Mouse (Mus musculus): ENCODE data around the gene Olfr1126. TPM values are rescaled to one million over a fixed set of nuclear protein-coding genes. Genes with fewer than 3 reads are reported as not detected.
"Not testable (repeated sequence)": the region's sequence is repeated elsewhere in the genome, so short reads cannot be mapped to it uniquely, and the experiment has no call there.

Olfr1126 gene
- polyA plus RNA-seq (2015; fragmentation: Nextera tagmentation; extraction: Ambion mirVana) = not detected in 2 replicates

DNA sequence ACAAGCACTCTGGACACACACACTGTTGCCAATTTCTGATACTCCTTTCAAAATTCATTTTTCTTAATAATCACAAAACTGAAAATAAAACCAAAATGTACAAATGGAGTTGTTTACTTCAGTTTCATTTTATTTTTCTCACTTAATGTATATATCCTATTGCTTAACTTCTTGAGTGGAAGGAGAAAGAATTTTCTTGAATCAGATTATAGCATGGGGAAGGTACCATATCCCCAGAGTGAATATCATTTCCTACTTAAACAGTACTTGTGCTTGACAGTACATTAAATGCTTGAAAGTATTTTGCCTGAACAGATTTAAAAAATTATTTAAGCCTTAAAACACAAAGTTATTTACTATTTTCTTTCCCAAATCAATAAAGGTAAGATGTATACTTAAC is at the start of gene Olfr1126:
Gene Olfr1126 (plus strand): TSS at position 301 of the 400 bp plus-strand sequence.
- Histone ChIP-seq H3K27ac (no peak within 1 kb of the TSS), H3K36me3 (no peaks in the 10 kb centered on the region), H3K27me3 (replicated peaks) (no peaks in the 10 kb centered on the region), H3K4me3 (replicated peaks) (no peak within 1 kb of the TSS), H3K9me3 (no peaks in the 10 kb centered on the region), H3K9ac (no peak within 1 kb of the TSS), H3K4me2 (no peak within 1 kb of the TSS), H3K4me1 (no peaks in the 10 kb centered on the region)
- ATAC-seq (ENCODE audit: insufficient read depth, low FRiP score, low read depth) = no peak

DNA sequence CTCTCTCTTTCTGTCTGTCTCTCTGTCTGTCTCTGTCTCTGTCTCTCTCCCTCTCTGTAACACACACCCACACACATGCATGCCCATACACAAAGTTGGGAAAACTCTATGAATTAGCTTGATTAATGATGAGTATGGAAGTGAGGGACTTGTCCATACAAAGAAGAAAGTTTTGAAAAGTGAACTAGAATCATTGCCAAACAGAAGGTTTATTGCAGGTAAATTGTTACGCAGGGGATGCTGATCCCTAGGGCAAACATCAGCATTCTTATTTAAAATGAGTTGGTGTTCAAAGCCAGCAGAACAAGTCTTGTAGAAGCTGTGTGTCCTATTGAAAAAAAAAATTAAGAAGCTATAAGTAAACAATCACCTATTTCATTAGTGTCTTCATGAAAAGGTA is 37.4 kb upstream of the Olfr1126 start, which contains the start of gene Olfr1123:
Gene Olfr1123 (plus strand): TSS at position 301 of the 400 bp plus-strand sequence.
- H3K4me1 ChIP-seq = no peaks in the 10 kb centered on the region
- no peak within 1 kb of the TSS for H3K4me2 ChIP-seq
- no peaks in the 10 kb centered on the region for H3K36me3 ChIP-seq
- no peaks in the 10 kb centered on the region for H3K27me3 ChIP-seq (replicated peaks)
- H3K9me3 ChIP-seq = no peaks in the 10 kb centered on the region
- no peak within 1 kb of the TSS for H3K4me3 ChIP-seq (replicated peaks)
- 76% methylated on average over 1 of the region's 1 CpGs for WGBS
- no peak within 1 kb of the TSS for H3K27ac ChIP-seq
- no peak for ATAC-seq (ENCODE audit: insufficient read depth, low FRiP score, low read depth)
- H3K9ac ChIP-seq = no peak within 1 kb of the TSS

DNA sequence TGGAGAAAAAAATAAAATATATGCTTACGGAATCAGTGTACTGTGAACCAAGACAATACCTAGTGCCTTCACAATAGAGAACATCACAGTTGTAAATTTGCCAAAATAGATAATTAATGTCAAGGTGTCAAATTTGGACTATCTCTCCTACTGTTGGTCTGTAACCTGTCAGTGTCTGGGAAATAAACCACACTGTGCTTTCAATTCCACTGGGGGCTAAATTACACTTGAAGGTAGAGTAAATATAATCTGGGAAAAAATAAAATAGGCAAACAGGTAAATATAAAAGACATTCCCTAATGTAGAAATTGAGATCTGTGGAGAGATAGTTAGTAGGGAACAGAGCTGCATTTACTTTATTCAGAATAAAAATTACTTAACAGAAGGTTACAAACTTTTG is 23.8 kb upstream of the Olfr1126 start, which contains the start of gene Olfr1124:
Gene Olfr1124 (plus strand): TSS at position 301 of the 400 bp plus-strand sequence.
- Histone ChIP-seq H3K4me1 (no peaks in the 10 kb centered on the region), H3K9me3 (no peaks in the 10 kb centered on the region), H3K9ac (no peak within 1 kb of the TSS), H3K27ac (no peak within 1 kb of the TSS), H3K4me3 (replicated peaks) (no peak within 1 kb of the TSS), H3K4me2 (no peak within 1 kb of the TSS), H3K36me3 (no peaks in the 10 kb centered on the region), H3K27me3 (replicated peaks) (no peaks in the 10 kb centered on the region)
- no peak for ATAC-seq (ENCODE audit: insufficient read depth, low FRiP score, low read depth)
- WGBS = 98% methylated on average over 1 of the region's 1 CpGs

DNA sequence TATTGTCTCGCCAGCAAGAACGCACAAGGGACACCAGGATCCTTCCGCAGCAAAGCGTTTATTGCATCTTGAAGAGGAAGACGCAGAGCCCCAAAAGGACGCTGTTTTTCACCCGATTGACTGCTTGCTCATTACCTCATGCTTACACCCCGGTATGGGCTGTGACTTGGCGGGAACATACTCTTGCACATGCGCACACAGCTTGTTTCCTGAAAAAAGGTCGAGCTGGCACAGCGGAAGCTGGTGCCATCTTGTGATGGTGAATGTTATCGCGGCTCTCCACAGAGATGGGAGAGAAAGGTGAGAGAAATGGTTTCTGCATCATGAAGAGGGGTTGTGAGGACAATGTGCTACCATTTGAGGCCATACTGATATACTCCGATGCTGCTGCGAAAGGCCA is 16.0 kb upstream of the Olfr1126 start:
- H3K36me3 ChIP-seq = no peaks in the 10 kb centered on the region
- H3K27me3 ChIP-seq (replicated peaks) = no peaks in the 10 kb centered on the region
- no peak for ATAC-seq (ENCODE audit: insufficient read depth, low FRiP score, low read depth)
- H3K27ac ChIP-seq = no peak overlapping the region
- no peak overlapping the region for H3K9ac ChIP-seq
- H3K4me1 ChIP-seq = no peaks in the 10 kb centered on the region
- H3K9me3 ChIP-seq = no peaks in the 10 kb centered on the region
- WGBS = 87% methylated on average over 16 of the region's 16 CpGs
- H3K4me3 ChIP-seq (replicated peaks) = no peak overlapping the region
- H3K4me2 ChIP-seq = no peak overlapping the region

DNA sequence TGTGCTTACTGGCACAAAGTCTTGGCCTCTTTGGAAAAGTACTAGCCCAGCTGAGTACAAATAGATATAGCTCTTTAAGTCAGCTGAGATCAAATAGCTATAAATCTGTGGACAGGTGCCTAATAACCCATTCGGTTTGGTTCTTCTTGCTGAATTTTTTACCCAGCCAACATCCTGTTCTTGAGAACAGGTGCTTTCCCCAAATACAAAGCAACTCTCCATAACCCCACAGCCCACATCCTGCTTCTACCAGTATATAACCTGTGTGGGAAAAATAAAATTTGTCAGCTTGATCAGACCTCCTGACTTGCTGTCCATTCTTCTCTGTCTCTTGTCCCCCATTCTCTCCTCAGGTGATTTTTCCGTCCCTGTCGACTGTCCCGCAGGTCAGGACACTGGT is 8.0 kb downstream of the Olfr1126 start:
- no peak for ATAC-seq (ENCODE audit: insufficient read depth, low FRiP score, low read depth)
- H3K4me2 ChIP-seq = no peak overlapping the region

DNA sequence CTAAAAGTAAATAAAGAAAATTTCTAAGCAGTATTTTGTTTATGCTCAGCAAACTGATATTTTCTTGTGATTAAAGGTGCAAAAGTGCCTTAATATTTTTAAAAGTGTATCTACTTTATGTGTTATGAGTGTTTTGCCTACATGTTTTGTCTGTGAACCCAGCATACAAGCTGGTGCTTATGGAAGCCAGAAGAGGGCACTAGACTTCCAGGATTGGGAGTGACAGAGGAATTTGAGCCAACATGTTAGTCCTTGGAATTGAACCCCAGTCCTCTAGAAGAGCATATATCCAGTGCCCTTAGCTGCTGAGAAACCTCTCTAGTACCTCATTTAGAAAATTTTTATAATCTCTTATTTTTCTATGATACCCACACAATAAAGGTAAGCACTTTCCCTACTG is 26.4 kb downstream of the Olfr1126 start:
- H3K4me1 ChIP-seq = no peaks in the 10 kb centered on the region
- no peak overlapping the region for H3K9ac ChIP-seq
- no peak overlapping the region for H3K27ac ChIP-seq
- no peaks in the 10 kb centered on the region for H3K27me3 ChIP-seq (replicated peaks)
- no peak overlapping the region for H3K4me3 ChIP-seq (replicated peaks)
- no peaks in the 10 kb centered on the region for H3K9me3 ChIP-seq
- no peaks in the 10 kb centered on the region for H3K36me3 ChIP-seq
- no peak overlapping the region for H3K4me2 ChIP-seq
- ATAC-seq (ENCODE audit: insufficient read depth, low FRiP score, low read depth) = no peak

More for the DNA sequence above, 8.0 kb downstream of the Olfr1126 start:
- H3K9me3 ChIP-seq = no peaks in the 10 kb centered on the region
- no peak overlapping the region for H3K9ac ChIP-seq
- no peak overlapping the region for H3K4me3 ChIP-seq (replicated peaks)
- H3K4me1 ChIP-seq = no peaks in the 10 kb centered on the region
- H3K36me3 ChIP-seq = no peaks in the 10 kb centered on the region
- WGBS = 89% methylated on average over 4 of the region's 4 CpGs
- no peak overlapping the region for H3K27ac ChIP-seq
- no peaks in the 10 kb centered on the region for H3K27me3 ChIP-seq (replicated peaks)

DNA sequence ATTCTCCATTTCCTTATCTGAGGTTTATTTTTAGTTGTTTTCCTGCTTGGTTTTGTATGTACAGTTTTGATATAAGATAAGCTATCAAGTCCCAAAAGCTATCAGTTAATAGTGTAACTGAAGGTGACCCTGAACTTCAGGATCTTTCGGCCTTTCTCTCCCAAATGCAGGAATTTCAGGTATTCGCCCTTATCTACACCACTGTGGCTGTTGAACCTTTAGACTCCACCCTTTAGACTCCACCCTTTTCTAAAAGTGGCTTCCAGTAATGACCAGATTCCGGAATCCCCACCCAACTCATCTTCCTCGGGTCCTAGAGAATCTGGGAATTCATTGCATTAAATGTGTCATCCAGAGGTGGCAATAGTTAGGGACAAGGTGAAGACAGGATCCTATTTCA is 27.4 kb downstream of the Olfr1126 start:
- H3K9ac ChIP-seq = no peak overlapping the region
- H3K36me3 ChIP-seq = no peaks in the 10 kb centered on the region
- no peak for ATAC-seq (ENCODE audit: insufficient read depth, low FRiP score, low read depth)
- H3K9me3 ChIP-seq = no peaks in the 10 kb centered on the region
- WGBS = 79% methylated on average over 4 of the region's 4 CpGs
- no peaks in the 10 kb centered on the region for H3K27me3 ChIP-seq (replicated peaks)
- H3K4me1 ChIP-seq = no peaks in the 10 kb centered on the region
- H3K4me2 ChIP-seq = no peak overlapping the region
- H3K27ac ChIP-seq = no peak overlapping the region
- no peak overlapping the region for H3K4me3 ChIP-seq (replicated peaks)

DNA sequence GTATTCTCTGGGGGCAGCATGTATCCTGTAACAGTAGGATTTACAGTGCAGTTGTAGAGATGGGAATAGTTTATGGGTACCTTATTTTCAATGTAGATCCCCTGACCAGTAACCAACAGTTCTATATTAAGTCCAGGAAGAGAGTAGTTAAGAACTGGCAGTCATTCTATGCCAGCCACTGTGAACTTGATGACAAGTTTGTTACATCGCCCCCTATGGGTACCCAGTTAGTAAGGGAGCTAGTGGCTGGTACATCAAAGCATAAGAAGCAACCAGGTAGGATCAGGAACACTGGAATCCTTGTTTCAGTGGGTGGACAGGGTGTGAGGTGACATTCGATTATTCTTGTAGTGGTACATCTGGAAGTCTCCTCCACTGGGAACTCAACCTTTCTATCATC is 28.5 kb downstream of the Olfr1126 start:
- WGBS = 84% methylated on average over 2 of the region's 2 CpGs
- Histone ChIP-seq H3K27ac (no peak overlapping the region), H3K4me1 (no peaks in the 10 kb centered on the region), H3K4me3 (replicated peaks) (no peak overlapping the region), H3K9ac (no peak overlapping the region), H3K36me3 (no peaks in the 10 kb centered on the region), H3K9me3 (no peaks in the 10 kb centered on the region), H3K27me3 (replicated peaks) (no peaks in the 10 kb centered on the region), H3K4me2 (no peak overlapping the region)
- ATAC-seq (ENCODE audit: insufficient read depth, low FRiP score, low read depth) = no peak

DNA sequence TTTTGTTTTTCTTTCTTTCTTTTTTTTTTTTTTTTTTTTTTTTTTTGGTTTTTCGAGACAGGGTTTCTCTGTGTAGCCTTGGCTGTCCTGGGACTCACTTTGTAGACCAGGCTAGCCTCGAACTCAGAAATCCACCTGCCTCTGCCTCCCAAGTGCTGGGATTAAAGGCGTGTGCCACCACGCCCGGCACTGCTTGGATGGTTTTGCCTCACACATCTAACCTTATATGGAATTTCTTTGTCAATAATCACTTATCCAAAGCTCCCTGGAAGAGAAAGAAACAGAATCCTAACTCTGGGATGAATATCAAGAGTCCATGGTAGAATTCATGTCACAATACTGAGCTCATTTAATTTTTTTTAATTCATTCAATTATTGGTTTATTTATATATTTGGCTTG is 43.2 kb downstream of the Olfr1126 start, which contains the start of gene Pramel7:
Gene Pramel7 (minus strand): TSS at position 101 of the 400 bp plus-strand sequence.
- not testable (repeated sequence) for H3K27ac ChIP-seq; H3K4me1 ChIP-seq; ATAC-seq (ENCODE audit: insufficient read depth, low FRiP score, low read depth); H3K9ac ChIP-seq; H3K36me3 ChIP-seq; H3K4me2 ChIP-seq; H3K27me3 ChIP-seq (replicated peaks); H3K4me3 ChIP-seq (replicated peaks); H3K9me3 ChIP-seq
- WGBS = 81% methylated on average over 4 of the region's 5 CpGs

DNA sequence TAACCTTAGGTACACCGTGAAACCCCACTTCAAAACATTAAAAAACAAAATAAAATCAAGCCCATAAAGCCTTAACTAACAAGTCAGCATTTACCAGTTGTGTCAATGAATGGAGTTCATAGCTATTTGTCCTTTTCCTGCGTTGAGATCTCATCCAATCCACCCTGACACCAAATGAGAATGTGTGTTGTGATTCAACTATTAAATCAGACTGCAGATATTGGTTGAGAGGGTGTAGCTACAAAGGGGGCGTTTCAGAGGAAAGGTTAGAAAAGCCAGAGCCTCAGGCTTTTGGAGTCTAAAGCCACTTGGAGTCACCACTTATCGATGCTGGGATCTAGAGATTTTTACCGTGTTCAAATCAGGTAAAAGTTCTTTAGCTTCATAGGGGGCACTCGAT is 52.5 kb downstream of the Olfr1126 start, which contains the start of gene Pramel6:
Gene Pramel6 (plus strand): TSS at position 301 of the 400 bp plus-strand sequence.
- Histone ChIP-seq H3K4me3 (replicated peaks) (no peak within 1 kb of the TSS), H3K9ac (no peak within 1 kb of the TSS), H3K27me3 (replicated peaks) (no peaks in the 10 kb centered on the region), H3K36me3 (no peaks in the 10 kb centered on the region), H3K4me2 (no peak within 1 kb of the TSS), H3K9me3 (no peaks in the 10 kb centered on the region), H3K4me1 (no peaks in the 10 kb centered on the region), H3K27ac (no peak within 1 kb of the TSS)
- 89% methylated on average over 6 of the region's 6 CpGs for WGBS
- ATAC-seq (ENCODE audit: insufficient read depth, low FRiP score, low read depth) = no peak

Other genes starting within 250 kb of the Olfr1126 start
- not detected in 2 replicates for gene Olfr1113, start 245.0 kb upstream of the Olfr1126 start, polyA plus RNA-seq (2015; fragmentation: Nextera tagmentation; extraction: Ambion mirVana)
- not detected in 2 replicates for gene Olfr1115, start 205.9 kb upstream of the Olfr1126 start, polyA plus RNA-seq (2015; fragmentation: Nextera tagmentation; extraction: Ambion mirVana)
- gene Olfr1116, start 186.4 kb upstream of the Olfr1126 start, polyA plus RNA-seq (2015; fragmentation: Nextera tagmentation; extraction: Ambion mirVana) = not detected in 2 replicates
- gene Olfr1118, start 146.4 kb upstream of the Olfr1126 start, polyA plus RNA-seq (2015; fragmentation: Nextera tagmentation; extraction: Ambion mirVana) = not detected in 2 replicates
- not detected in 2 replicates for gene Olfr1120, start 99.1 kb upstream of the Olfr1126 start, polyA plus RNA-seq (2015; fragmentation: Nextera tagmentation; extraction: Ambion mirVana)
- gene Olfr1121, start 84.1 kb upstream of the Olfr1126 start, polyA plus RNA-seq (2015; fragmentation: Nextera tagmentation; extraction: Ambion mirVana) = not detected in 2 replicates
- not detected in 2 replicates for gene Olfr1122, start 68.1 kb upstream of the Olfr1126 start, polyA plus RNA-seq (2015; fragmentation: Nextera tagmentation; extraction: Ambion mirVana)
- gene Olfr1123, start 37.3 kb upstream of the Olfr1126 start, polyA plus RNA-seq (2015; fragmentation: Nextera tagmentation; extraction: Ambion mirVana) = not detected in 2 replicates
- 0.06 TPM in 1 of 2 replicates, not detected in the other for gene Olfr1124, start 23.7 kb upstream of the Olfr1126 start, polyA plus RNA-seq (2015; fragmentation: Nextera tagmentation; extraction: Ambion mirVana)
- not detected in 2 replicates for gene Pramel7, start 43.1 kb downstream of the Olfr1126 start, polyA plus RNA-seq (2015; fragmentation: Nextera tagmentation; extraction: Ambion mirVana)
- gene Pramel6, start 52.6 kb downstream of the Olfr1126 start, polyA plus RNA-seq (2015; fragmentation: Nextera tagmentation; extraction: Ambion mirVana) = not detected in 2 replicates
- not detected in 2 replicates for gene Olfr153, start 77.8 kb downstream of the Olfr1126 start, polyA plus RNA-seq (2015; fragmentation: Nextera tagmentation; extraction: Ambion mirVana)
- gene Olfr1128, start 91.6 kb downstream of the Olfr1126 start, polyA plus RNA-seq (2015; fragmentation: Nextera tagmentation; extraction: Ambion mirVana) = not detected in 2 replicates
- not detected in 2 replicates for gene Olfr1129, start 119.9 kb downstream of the Olfr1126 start, polyA plus RNA-seq (2015; fragmentation: Nextera tagmentation; extraction: Ambion mirVana)
- not detected in 2 replicates for gene Olfr1130, start 152.2 kb downstream of the Olfr1126 start, polyA plus RNA-seq (2015; fragmentation: Nextera tagmentation; extraction: Ambion mirVana)
- gene Olfr1131, start 173.1 kb downstream of the Olfr1126 start, polyA plus RNA-seq (2015; fragmentation: Nextera tagmentation; extraction: Ambion mirVana) = not detected in 2 replicates
- not detected in 2 replicates for gene Olfr1132, start 183.6 kb downstream of the Olfr1126 start, polyA plus RNA-seq (2015; fragmentation: Nextera tagmentation; extraction: Ambion mirVana)
- gene Olfr1133, start 193.4 kb downstream of the Olfr1126 start, polyA plus RNA-seq (2015; fragmentation: Nextera tagmentation; extraction: Ambion mirVana) = not detected in 2 replicates
- not detected in 2 replicates for gene Olfr1134, start 204.5 kb downstream of the Olfr1126 start, polyA plus RNA-seq (2015; fragmentation: Nextera tagmentation; extraction: Ambion mirVana)
- not detected in 2 replicates for gene Olfr1135, start 219.7 kb downstream of the Olfr1126 start, polyA plus RNA-seq (2015; fragmentation: Nextera tagmentation; extraction: Ambion mirVana)
- gene Olfr1136, start 240.0 kb downstream of the Olfr1126 start, polyA plus RNA-seq (2015; fragmentation: Nextera tagmentation; extraction: Ambion mirVana) = not detected in 2 replicates

Measured in stomach, embryonic 15.5 days (tissue).